Mouse (Mus musculus) embryonic stem cell, embryonic (primary cell): ENCODE data around the gene Ift46.

ENCODE experiments used
- CTCF ChIA-PET, 4 experiments: fragments of 300-600 bp in 2 of 4; fragments of 350-600 bp in 2 of 4; sonication (Branson Sonifier 250); formaldehyde crosslinking; loops; one replicate each; lab custom pipeline; 2022; ENCODE audit warnings: inconsistent platforms in 2 of 4; lab: Charles Lee
- POLR2A ChIA-PET, 4 experiments: fragments of 300-600 bp in 2 of 4; fragments of 350-600 bp in 2 of 4; sonication (Branson Sonifier 250); formaldehyde crosslinking; loops; one replicate each; lab custom pipeline; 2022; ENCODE audit warnings: antibody characterized with exemption in 4 of 4, inconsistent platforms in 1 of 4; lab: Charles Lee

The Ift46 gene

GRCm38 (mm10) chr9:44819920-44820827 lies 52.5 kb downstream of the Ift46 start:
- ChIA-PET POLR2A (interaction anchor here in 2 of 4 experiments (0.9 to 1.4 kb wide), 4 partner anchors 10 to 53 kb away, joined by 3 to 4 read pairs (median 3); partner anchors contain the start of gene Arcn1 (in 1 of the 2)), CTCF (interaction anchor here in 3 of 4 experiments (0.7 to 1.0 kb wide), 3 partner anchors 16 to 35 kb away, joined by 3 read pairs; no protein-coding TSS in a partner anchor)

- CTCF ChIA-PET: no interaction called here
- POLR2A ChIA-PET: no interaction called here
These were observed 59.0 kb downstream of the Ift46 start for GRCm38 (mm10) chr9:44826660-44827059.

DNA sequence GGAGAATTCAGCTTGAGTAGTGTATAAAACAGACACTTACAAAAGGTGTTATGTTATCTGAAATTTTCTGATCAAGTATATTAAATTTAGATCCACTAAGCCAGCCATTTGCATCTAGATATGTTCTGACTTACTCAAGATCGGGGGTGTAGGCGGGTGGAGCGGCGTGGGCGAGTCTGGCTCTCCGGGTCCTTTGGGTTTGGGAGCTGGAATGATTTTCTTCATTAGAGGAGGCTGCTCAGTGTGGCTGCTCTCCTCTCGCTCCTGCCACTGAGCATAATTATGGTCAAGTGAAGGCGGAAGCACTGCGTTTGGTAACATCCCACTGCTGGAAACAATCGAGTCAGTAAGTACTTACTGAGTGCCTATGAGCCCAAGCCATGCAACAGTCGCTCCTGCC lies 61.2 kb downstream of the Ift46 start:
- POLR2A ChIA-PET: interaction anchor here in 2 of 4 experiments (0.6 to 1.4 kb wide), 3 partner anchors 10 to 62 kb away, joined by 3 to 5 read pairs (median 3); partner anchors contain the start of genes Arcn1 (in 1 of the 2) and Ift46 (in 1 of the 2)
- CTCF ChIA-PET: no interaction called here

GRCm38 (mm10) chr9:44830506-44830905 lies 62.8 kb downstream of the Ift46 start:
- POLR2A ChIA-PET: interaction anchor here in 2 of 4 experiments (0.9 to 2.7 kb wide), 4 partner anchors 13 to 63 kb away, joined by 3 to 7 read pairs (median 4); partner anchors contain the start of genes Arcn1 (in 1 of the 2) and Ift46 (in 1 of the 2)
- CTCF ChIA-PET: interaction anchor here in 1 of 4 experiments (1.6 kb wide), 1 partner anchor 11 kb away, joined by 3 read pairs; no protein-coding TSS in a partner anchor

GRCm38 (mm10) chr9:44832356-44832755 lies 64.6 kb downstream of the Ift46 start:
- CTCF ChIA-PET: interaction anchor here in 1 of 4 experiments (1.1 to 1.3 kb wide), 3 partner anchors 9 to 177 kb away, joined by 3 to 4 read pairs (median 4); no protein-coding TSS in a partner anchor
- POLR2A ChIA-PET: interaction anchor here in 2 of 4 experiments (0.5 to 2.7 kb wide), 11 partner anchors 9 to 1896 kb away, joined by 3 to 7 read pairs (median 3); partner anchors contain the start of genes Arcn1 (in 1 of the 2) and Ift46 (in 1 of the 2)

DNA sequence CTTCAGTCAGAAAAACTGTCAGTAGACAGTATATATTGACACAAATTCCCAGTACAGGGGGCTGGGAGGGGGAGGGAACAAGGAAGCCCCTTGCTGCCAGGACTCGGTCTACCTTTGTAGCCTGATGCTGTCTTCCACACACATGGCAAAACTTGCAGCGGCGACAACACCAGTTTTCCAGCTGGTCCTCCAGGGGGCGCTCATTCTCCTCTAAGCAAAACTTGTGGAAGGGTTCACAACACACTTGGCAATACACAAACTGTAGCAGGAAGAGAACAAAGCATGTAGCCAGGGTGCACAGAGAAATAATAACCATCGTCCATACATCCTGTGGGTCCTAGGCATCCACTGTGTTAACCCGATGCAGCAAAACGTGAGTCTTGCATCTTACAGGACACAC lies 68.7 kb downstream of the Ift46 start:
- CTCF ChIA-PET: interaction anchor here in 3 of 4 experiments (0.6 to 1.5 kb wide), 16 partner anchors 11 to 214 kb away, joined by 3 to 6 read pairs (median 3); partner anchors contain the start of genes Atp5l (in 1 of the 3) and Ube4a (in 1 of the 3)
- POLR2A ChIA-PET: interaction anchor here in 1 of 4 experiments (0.6 to 1.6 kb wide), 3 partner anchors 36 to 72 kb away, joined by 3 read pairs; no protein-coding TSS in a partner anchor

- ChIA-PET POLR2A (interaction anchor here in 2 of 4 experiments (1.0 to 3.0 kb wide), 6 partner anchors 9 to 67 kb away, joined by 3 to 6 read pairs (median 4); no protein-coding TSS in a partner anchor), CTCF (interaction anchor here (0.5 to 1.4 kb wide), 12 partner anchors 9 to 125 kb away, joined by 3 to 4 read pairs (median 3); partner anchors contain the start of gene Atp5l (in 1 of the 4))
These were observed 73.5 kb downstream of the Ift46 start for GRCm38 (mm10) chr9:44841241-44841640.
